Mouse (Mus musculus) forebrain, postnatal 0 days (tissue): ENCODE measurements at regions not wholly inside any gene's neighbourhood (a gene's known extent, or its start where the extent isn't known, plus 50 kb on each side); places are given as distances from the start of the nearest gene placed in this dataset.

Experiments used
- ATAC-seq: fragments of 200-750 bp; cut with Nextera tagmentation; 2 replicates; pipeline ENCODE4 v1.8.0; 2017; ENCODE audit warnings: mild to moderate bottlenecking, moderate library complexity
- DNase-seq: peaks from one replicate; pipeline ENCODE4 v3.0.0-alpha.2; 2015
- H3K27ac ChIP-seq: fragments of 300-500 bp; sonication (generic); 2 replicates; pipeline ENCODE4 v1.5.1; 2014; ENCODE audit warnings: low read depth, mild to moderate bottlenecking, antibody characterized with exemption, low read length, moderate library complexity, mixed read lengths
- H3K27me3 ChIP-seq: fragments of 300-500 bp; sonication (generic); 2 replicates; pipeline ENCODE4 v1.6.1; 2014; ENCODE audit warnings: mild to moderate bottlenecking, low read length, mixed read lengths; ENCODE audit not compliant: insufficient read depth
- H3K36me3 ChIP-seq: fragments of 300-500 bp; sonication (generic); 2 replicates; pipeline ENCODE4 v1.6.1; 2014; ENCODE audit warnings: mild to moderate bottlenecking, moderate library complexity; ENCODE audit not compliant: insufficient read depth
- H3K4me1 ChIP-seq: fragments of 300-500 bp; sonication (generic); 2 replicates; pipeline ENCODE4 v1.6.1; 2014; ENCODE audit warnings: antibody characterized with exemption; ENCODE audit not compliant: insufficient read depth
- H3K4me2 ChIP-seq: fragments of 300-500 bp; sonication (generic); 2 replicates; pipeline ENCODE4 v1.6.1; 2014; ENCODE audit warnings: low read depth, mild to moderate bottlenecking, moderate library complexity
- H3K4me3 ChIP-seq: fragments of 300-500 bp; sonication (generic); 2 replicates; pipeline ENCODE4 v1.5.1; 2014; ENCODE audit warnings: low read depth, low read length, mixed read lengths
- H3K9ac ChIP-seq: fragments of 300-500 bp; sonication (generic); 2 replicates; pipeline ENCODE4 v1.6.1; 2014; ENCODE audit warnings: mild to moderate bottlenecking
- H3K9me3 ChIP-seq: fragments of 300-500 bp; sonication (generic); 2 replicates; pipeline ENCODE4 v1.6.1; 2016; ENCODE audit warnings: low read length
- CTCF ChIP-seq: sonication (generic); IDR thresholded peaks from 2 replicates; pipeline ENCODE4 v1.5.1; 2016; ENCODE audit warnings: antibody characterized with exemption, control low read depth, low read depth
- WGBS: fragments of 180-500 bp; shearing (Covaris S2); extraction: QIAGEN DNeasy Blood & Tissue Kit; methylation state at CpG from one replicate; pipeline ENCODE4 v1.1.7; 2014; 5-methylcytosine and 5-hydroxymethylcytosine counted together

DNA sequence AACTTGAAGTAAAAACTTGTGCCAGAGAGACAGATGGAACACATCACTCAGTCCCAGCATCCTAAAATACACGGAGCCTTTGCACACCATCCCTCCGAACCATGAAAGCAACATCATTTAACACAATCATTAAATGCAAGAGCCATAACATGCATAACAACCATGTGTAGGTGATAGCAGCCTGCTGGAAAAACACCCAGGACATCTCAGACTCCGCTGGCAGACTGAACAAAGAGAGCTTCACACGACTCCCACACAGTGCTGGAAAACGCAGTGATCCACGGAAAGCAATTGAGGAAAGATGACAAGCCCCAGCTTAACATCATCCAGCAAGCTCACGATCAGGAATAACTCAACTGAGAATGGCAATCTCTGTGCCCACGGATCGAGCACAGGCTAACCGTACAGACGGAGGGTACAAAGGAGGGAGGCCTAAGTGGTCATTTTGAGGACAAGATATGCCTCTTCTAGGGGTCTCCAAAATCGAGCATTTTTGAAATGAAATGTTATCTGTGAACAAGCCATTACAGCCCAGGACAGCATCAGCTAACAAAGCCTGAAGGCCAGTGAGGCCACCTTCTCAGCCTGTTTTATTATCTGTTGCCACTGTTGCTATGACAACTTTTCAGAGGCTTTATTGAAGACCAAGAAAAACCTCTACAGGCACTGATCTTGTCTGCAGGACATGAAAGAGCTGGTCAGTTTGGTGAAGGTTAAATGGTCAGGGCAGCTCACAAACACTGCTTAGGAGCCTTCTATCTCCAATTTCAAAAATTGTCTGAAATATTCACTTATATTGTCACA lies 240.1 kb upstream of the Noct start:
- peak; percentile 88 for ATAC-seq
- DNase-seq, result peak; percentile 69

GRCm38 (mm10) chr3:50987821-50988220 lies 236.4 kb upstream of the Noct start:
- DNase-seq (no peak), ATAC-seq (peak; percentile 56)
- TF ChIP-seq CTCF, result no peak
- no peaks in the 10 kb centered on the region for H3K36me3 ChIP-seq
- 89% methylated on average over 12 of the region's 12 CpGs for WGBS
- no peaks in the 10 kb centered on the region for H3K4me1 ChIP-seq
- H3K4me2 ChIP-seq, result no peak overlapping the region
- no peak overlapping the region for H3K4me3 ChIP-seq
- no peak overlapping the region for H3K9ac ChIP-seq
- H3K9me3 ChIP-seq, result no peaks in the 10 kb centered on the region
- H3K27me3 ChIP-seq, result no peaks in the 10 kb centered on the region
- H3K27ac ChIP-seq, result no peak overlapping the region

More for the DNA sequence above, 240.1 kb upstream of the Noct start:
- no peak for TF ChIP-seq CTCF
- peak overlapping the region; percentile 62 for H3K27ac ChIP-seq
- no peak overlapping the region for H3K4me2 ChIP-seq
- 43% methylated on average over 12 of the region's 12 CpGs for WGBS
- H3K36me3 ChIP-seq, result no peaks in the 10 kb centered on the region
- H3K9ac ChIP-seq, result no peak overlapping the region
- H3K9me3 ChIP-seq, result no peaks in the 10 kb centered on the region
- H3K27me3 ChIP-seq, result no peaks in the 10 kb centered on the region
- no peak overlapping the region for H3K4me3 ChIP-seq
- H3K4me1 ChIP-seq, result no peaks in the 10 kb centered on the region

DNA sequence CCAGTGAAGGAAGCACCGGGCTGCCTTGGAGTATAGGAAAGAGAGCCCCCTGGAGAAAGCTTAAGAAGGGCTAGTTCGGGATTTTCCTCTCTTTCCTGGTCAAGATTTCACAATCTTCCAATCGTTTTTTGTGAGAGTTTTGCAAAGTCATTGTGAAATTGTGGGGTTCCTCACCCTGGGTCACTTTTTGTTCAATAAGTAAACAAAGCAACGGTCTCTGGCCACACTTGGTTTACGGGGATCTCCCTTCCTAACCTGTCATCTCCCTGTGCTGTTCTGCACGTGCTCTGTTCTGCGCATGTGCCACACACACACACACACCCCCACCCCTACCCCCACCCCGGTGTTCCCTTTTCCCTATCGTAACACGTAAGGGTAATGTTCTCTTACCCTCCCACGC lies 233.4 kb upstream of the Noct start:
- Histone ChIP-seq H3K9me3 (no peaks in the 10 kb centered on the region), H3K9ac (no peak overlapping the region), H3K27me3 (no peaks in the 10 kb centered on the region), H3K36me3 (no peaks in the 10 kb centered on the region), H3K4me3 (no peak overlapping the region), H3K27ac (no peak overlapping the region), H3K4me2 (no peak overlapping the region), H3K4me1 (no peaks in the 10 kb centered on the region)
- 87% methylated on average over 11 of the region's 11 CpGs for WGBS
- DNase-seq (no peak), ATAC-seq (no peak)
- no peak for TF ChIP-seq CTCF

DNA sequence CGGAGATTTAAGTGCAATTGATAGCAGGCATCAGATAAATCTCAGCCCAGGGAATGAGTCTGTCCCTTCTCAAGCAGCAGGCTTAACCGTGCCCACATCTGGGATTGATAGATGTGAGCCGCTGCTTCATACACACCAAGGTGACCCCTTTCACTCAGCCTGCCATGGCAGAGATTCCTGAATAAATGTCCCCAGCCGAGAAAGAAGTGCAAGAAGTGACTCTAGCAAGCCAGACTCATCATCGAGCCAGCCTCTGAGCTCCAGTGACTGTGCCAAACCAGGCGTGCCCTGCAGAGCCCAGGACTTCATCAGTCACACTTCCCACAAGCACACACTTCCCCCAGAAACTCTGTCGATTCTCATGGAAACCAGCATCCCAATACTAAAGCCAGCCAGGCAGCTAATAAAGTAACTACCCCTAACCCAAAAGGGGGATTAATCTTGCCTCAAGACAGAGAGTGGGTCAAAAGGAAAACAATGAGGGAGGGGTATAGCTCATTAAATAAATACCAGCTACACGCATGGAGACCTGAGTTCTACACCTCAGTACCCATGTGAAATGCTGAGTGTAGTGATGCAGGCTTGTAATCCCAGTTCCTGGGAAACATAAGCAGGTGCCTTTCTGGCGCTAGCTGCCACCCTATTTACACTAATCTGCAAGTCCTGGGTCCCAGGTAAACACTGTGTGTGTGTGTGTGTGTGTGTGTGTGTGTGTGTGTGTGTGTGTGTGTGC lies 231.5 kb upstream of the Noct start:
- H3K4me3 ChIP-seq, result no peak overlapping the region
- H3K9ac ChIP-seq, result no peak overlapping the region
- no peaks in the 10 kb centered on the region for H3K9me3 ChIP-seq
- no peak overlapping the region for H3K27ac ChIP-seq
- H3K27me3 ChIP-seq, result no peaks in the 10 kb centered on the region
- H3K4me1 ChIP-seq, result no peaks in the 10 kb centered on the region
- H3K4me2 ChIP-seq, result no peak overlapping the region
- no peak for TF ChIP-seq CTCF
- 38% methylated on average over 9 of the region's 9 CpGs for WGBS
- DNase-seq (no peak), ATAC-seq (no peak)
- no peaks in the 10 kb centered on the region for H3K36me3 ChIP-seq

DNA sequence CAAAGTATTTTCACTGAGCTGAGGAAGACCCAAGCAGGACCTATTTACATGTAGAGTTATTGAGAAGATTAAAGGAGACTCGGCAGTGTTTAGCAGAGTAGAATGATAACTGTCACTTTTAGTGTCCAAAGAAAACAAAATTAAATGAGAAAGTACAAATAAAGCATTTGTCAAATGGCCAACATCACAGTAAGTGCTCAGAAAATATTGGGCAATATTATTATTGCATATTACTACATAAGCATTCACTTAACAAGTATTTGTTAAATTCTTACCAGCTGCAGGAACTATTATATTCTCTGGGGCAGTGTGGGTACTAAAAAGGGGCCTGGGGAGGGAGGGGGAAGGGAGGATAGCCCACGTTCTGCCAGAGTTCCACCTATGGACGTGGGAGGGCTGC lies 224.5 kb upstream of the Noct start:
- Histone ChIP-seq H3K27ac (no peak overlapping the region), H3K4me1 (no peaks in the 10 kb centered on the region), H3K4me2 (no peak overlapping the region), H3K9me3 (no peaks in the 10 kb centered on the region), H3K4me3 (no peak overlapping the region), H3K9ac (no peak overlapping the region), H3K36me3 (no peaks in the 10 kb centered on the region), H3K27me3 (no peaks in the 10 kb centered on the region)
- DNase-seq (no peak), ATAC-seq (no peak)
- WGBS, result 70% methylated on average over 3 of the region's 3 CpGs
- TF ChIP-seq CTCF, result no peak

- TF ChIP-seq CTCF, result no peak
- DNase-seq (peak; percentile 55), ATAC-seq (peak; percentile 80)
- Histone ChIP-seq H3K9ac (no peak overlapping the region), H3K4me2 (no peak overlapping the region), H3K36me3 (no peaks in the 10 kb centered on the region), H3K27ac (no peak overlapping the region), H3K9me3 (no peaks in the 10 kb centered on the region), H3K27me3 (no peaks in the 10 kb centered on the region), H3K4me1 (no peaks in the 10 kb centered on the region), H3K4me3 (no peak overlapping the region)
- 74% methylated on average over 7 of the region's 7 CpGs for WGBS
Observed at GRCm38 (mm10) chr3:51000938-51001337, 223.3 kb upstream of the Noct start.

DNA sequence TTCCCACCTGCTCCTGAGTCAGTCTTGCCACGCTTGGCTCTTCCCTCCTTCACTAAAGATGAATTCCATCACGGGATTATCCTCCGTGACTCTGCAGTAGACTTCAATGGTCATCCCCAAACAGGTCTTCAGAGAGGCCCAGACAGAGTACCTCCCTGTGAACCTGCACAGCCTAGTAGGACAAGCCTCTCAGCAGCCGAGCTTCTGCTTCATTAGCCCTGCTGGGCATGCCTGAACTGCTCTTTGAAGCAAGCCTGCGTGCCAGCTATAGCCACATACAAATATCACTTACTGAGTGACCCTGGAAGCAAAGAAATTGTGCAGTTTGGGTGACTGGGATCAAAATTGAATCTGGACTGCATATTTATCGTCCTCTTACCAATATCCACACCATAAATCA lies 221.6 kb upstream of the Noct start:
- ATAC-seq (no peak), DNase-seq (no peak)
- no peak overlapping the region for H3K4me3 ChIP-seq
- no peak overlapping the region for H3K27ac ChIP-seq
- no peak overlapping the region for H3K9ac ChIP-seq
- no peaks in the 10 kb centered on the region for H3K36me3 ChIP-seq
- H3K4me1 ChIP-seq, result no peaks in the 10 kb centered on the region
- TF ChIP-seq CTCF, result no peak
- H3K9me3 ChIP-seq, result no peaks in the 10 kb centered on the region
- no peaks in the 10 kb centered on the region for H3K27me3 ChIP-seq
- no peak overlapping the region for H3K4me2 ChIP-seq
- 42% methylated on average over 6 of the region's 6 CpGs for WGBS
